Mouse (Mus musculus): ENCODE results near the gene Ffar2.
"Not testable (repeated sequence)": the region's sequence is repeated elsewhere in the genome, so short reads cannot be mapped to it uniquely, and the experiment has no call there.

Ffar2 gene

DNA sequence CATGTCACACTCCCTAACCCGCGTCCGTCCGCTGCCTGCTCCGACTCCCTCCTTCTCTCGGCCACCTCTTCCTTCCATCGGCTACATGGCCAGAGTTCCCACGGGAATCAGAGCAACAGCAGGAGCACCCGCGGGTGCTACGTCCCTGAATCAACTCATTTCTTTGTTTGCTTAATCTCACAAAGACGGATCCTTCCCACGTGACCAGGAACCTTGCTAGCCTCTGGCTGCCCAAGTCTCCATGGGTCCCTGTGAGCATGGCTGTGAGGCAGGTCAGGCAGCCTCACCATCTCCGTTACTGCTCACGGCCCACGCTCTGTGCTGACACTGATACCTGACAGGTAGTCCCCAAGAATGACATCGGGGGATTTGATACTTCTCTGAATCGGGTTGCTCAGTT is at the start of gene Ffar2:
Gene Ffar2 (minus strand): TSS at position 101 of the 400 bp plus-strand sequence.
- DNase-seq (ENCODE audit: low spot score): no peak

DNA sequence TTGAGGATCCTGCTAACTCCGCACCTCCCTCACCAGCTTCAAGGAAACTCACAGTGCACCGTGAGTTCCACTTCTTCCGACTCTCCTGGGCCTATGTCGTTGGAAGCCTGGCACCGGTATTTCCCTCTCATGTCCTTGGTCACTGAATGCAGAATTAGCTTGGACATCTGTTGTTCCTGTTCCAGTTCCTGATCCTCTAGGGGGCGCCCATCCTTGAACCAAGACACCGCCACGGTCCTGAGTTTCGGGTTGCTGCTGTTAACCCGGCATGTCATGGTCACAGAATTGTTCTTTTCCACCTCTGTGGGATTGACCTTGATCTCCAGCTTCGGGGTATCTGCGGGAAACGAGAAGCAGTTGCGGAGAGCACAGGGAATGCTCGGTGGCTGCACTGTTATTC is 49.5 kb upstream of the Ffar2 start:
- peak; percentile 42 for DNase-seq (ENCODE audit: low spot score)

DNA sequence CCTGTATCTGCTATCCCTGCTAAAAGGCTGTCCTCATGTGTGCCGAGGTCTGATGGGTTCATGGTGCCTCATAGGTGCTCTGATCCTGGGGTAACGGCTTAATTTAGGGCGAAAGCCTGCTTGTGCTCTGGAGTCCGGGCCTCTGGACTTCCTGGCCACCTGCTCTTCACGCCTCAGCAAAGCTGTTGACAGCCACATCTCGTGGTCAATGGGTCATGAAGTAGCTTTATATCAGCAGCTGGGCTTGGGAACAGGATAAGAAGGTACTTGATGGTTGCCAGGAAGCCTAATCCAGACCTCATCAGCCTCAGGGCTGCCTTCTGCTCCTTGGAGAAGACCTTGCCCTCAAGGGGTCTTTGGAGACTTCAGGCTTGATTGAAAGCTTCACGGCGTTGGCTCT is 39.8 kb upstream of the Ffar2 start:
- no peak for DNase-seq (ENCODE audit: low spot score)

DNA sequence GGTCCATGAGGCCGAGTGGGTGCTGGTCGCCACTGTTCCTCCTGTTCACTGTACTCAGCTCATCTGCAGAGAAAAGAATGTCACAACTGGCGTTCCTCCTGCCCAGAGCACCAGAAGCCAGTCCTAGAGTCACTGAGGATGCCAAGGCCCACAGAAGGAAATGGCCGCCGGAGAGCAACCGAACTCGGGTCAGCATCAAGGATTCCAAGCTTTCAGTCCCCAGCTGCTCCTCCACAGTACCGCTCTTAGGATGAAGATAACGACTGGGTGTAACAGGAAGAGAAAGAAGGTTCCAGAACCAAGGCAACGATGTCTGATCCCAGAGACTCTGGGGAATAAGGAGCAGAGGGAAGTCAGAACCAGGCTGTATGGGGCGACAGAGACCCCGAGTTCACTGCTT is 37.9 kb upstream of the Ffar2 start, which contains the start of gene Ffar1:
Gene Ffar1 (minus strand): TSS at position 101 of the 400 bp plus-strand sequence.
- DNase-seq (ENCODE audit: low spot score): no peak

DNA sequence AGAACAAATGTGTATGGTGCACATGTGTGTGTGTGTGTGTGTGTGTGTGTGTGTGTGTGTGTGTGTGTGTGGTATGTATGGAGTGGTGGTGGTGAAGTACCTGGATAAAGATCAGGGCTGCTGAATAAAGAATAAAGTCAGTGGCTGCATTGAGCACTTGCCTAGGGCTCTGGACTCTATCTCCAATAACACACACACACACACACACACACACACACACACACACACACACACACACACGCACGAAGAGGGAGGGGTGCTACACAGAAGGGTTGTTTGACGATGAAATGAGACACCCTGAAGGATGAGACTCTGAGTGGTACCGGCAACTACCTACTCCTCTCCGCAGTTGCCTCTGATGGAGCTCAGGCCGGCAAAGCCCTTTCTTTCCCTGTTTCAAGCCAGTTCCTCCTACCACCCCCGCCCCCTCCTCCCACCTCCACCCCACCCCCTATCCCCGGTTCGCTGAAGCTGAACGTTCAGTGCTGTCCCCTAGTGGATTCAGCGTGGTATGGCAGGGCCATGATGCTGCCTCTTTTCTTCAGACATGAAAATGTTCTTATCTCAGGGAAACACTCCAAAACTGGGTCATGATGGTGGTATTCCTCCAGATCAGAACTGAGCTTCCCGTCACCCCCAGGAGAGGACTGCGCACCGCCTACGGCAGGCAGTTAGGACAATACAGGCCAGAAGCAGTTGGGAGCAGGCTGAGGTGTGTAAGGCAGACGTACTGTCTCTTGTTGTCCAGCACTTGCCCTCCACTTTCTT is 36.2 kb upstream of the Ffar2 start:
- no peak for DNase-seq (ENCODE audit: low spot score)

DNA sequence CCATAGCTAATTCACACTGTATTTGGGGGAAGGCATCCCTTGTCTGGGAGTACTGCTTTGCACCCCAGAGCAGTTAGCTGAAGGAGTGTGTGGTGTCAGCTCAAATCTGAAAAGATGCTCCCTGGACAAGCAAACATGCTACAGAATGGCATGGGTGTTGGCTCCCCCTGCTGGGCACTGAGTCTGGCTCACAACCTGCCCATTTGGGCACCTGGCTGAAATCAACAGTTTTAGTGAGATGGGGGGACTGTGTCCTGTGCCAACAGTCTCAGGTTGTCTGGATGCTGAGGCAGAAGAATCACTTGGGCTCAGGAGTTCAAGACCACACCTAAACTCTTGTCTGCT is 35.7 kb upstream of the Ffar2 start:
- no peak for DNase-seq (ENCODE audit: low spot score)

DNA sequence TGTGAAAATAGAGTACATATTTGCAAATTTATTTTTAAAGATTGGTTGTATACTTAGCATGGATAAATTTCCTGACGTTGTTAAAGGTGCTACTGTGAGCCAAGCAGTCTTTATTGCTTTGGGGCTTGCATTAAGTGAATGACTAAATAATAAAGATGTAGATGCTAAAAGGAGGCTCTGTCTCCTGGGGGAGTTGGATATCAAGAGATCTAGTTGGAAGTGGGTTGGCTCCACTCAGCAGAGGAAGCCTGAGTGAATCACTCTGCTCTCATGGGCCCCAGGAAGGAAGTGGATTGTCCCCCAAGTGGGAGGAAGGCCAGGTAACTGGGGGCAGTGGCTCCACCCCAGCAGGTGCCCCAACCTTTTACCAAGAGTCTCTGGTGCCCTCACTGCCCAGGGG is 34.2 kb upstream of the Ffar2 start:
- DNase-seq (ENCODE audit: low spot score): no peak

DNA sequence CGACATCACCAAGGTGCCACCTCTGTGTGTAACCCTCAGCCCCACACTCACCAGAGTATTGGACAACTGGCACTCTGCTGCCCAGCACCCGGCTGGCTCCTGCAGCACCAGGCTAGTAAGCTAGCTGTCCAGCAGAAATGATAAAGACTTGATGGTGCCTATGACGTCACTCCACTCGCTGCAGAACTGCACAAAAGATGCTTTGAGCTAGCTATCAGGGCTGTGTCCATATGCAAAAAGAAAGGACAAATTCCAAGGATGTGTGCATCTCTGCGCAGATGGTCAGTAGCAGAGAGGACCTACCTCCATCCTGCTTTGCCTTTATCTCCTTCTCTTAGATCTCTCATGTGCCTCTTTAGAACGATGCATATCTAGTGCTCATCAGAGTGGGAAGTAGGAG is 32.5 kb upstream of the Ffar2 start, which contains the start of gene Ffar3:
Gene Ffar3 (minus strand): TSS at position 101 of the 400 bp plus-strand sequence.
- no peak for DNase-seq (ENCODE audit: low spot score)

DNA sequence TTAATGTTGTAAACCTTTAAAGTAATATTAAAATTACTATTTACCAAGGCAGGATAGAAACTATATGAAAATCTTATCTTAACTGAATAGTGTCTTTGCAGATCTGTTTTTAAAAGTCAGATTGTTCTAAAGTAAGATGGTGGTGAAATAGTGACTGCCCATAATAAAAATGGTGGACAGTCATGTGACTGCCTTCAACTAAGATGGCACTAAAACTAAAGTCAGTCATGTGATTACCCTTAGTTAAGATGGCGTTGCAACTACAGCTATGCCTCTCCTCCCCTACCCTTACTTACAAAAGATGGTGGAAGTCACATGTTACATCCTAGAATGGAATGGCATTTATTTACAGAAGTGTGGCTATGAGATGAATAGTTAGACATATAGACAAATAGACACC is 27.8 kb upstream of the Ffar2 start:
- no peak for DNase-seq (ENCODE audit: low spot score)

DNA sequence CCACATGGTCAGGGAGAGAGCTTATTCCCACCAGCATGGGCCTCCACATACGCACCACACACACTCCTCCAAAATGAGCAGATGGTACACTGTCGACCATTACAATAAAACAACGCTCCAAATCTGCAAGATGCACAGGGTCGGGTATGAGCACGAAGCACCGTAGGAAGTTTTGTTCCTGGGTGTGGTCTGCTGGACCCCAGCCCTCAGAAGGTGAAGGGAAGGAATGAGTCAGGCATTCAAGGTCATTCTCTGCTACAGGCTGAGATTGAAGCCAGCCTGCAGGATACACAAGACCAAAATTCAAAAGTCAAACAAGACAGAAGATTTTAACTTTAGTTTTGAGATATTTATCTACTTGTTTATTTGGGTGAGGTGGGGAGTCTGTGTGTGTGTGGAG is 24.4 kb upstream of the Ffar2 start:
- no peak for DNase-seq (ENCODE audit: low spot score)

DNA sequence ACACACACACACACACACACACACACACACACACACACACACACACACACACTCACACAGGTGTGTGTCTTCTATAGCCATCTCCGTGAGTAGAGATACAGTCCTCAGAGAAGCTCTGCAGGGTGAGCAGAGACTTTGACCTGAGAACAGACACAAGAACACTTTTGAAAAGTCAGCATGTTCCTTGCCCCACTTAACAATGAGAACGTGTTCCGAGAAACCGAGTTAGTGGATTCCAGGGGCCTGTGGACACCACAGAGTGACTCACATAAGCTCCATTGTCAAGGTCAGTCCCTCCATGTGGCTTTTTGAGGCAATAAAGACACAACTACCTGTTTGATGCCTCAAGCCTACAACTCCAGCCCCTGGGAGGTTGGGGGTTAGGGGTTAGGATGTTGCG is 23.8 kb upstream of the Ffar2 start:
- DNase-seq (ENCODE audit: low spot score): no peak

DNA sequence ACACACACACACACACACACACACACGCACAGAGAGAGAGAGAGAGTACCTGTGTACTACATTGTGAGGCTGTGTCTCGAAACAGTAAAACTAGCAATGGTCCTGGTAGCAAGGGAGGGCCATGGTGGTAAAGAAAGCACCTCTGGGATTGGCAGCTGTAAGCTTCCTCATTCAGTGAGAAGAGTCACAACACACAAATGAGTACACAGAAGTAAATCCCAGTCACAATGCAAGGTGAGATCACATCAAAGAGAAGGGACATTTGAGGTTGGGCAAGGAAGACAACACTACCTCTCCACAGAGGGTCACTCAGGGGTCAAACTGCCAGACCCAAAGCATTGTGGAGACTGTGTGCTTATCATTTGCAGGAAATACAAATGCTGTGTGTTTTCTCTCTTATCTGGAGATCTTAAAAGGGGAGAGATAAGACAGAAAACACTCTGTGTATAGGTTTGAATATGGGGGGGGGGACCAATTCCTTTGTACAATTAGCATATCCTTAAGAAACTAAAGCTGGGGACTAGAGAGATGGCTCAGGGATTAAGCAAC is 23.0 kb upstream of the Ffar2 start:
- no peak for DNase-seq (ENCODE audit: low spot score)

DNA sequence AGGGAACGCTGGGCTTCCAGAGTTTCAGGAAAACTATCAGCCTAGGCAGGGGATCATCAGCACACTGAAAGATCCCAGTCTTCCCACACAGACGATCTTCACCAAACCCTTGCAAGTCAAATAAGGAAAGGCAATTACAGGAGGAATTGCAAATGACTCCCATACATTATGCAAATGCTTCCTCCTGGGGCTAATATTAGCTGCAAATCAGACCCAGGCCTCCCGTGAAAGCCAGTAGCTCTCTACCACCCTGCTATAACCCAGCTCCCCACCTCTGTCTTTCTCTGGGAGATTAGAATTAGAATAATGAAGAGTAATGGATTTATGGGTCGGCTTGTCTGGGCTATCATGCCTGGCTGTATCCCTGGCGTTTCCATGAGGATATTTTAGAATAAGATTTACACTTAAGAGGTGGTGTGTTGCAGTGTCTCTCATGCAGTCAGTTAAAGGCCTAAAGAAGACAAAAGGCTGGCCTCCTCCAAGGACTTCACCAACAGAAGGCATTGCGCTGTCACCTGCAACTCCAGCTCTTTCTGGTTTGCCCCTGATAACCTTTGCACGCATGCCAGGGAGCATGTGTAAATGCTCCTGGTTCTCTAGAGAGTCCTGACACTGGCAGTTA is 21.2 kb upstream of the Ffar2 start:
- DNase-seq (ENCODE audit: low spot score): no peak

DNA sequence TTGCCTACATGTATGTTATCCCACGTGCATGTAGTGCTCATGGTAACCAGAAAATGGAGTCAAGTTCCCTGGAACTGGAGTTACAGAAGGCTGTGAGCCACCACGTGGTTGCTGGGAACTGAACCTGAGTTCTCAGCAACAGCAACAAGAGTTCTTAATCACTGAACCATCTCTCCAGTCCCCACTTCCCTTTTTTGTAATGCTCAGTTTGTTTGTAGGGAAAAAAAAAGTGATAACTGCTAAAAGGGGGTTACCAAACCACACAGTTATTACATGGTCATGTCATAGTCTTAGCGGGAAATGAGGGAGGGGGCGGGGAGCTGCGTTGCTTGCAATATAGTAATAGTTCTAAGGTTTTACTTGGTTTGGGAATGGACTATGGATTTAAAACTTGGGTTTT is 18.5 kb upstream of the Ffar2 start:
- no peak for DNase-seq (ENCODE audit: low spot score)

DNA sequence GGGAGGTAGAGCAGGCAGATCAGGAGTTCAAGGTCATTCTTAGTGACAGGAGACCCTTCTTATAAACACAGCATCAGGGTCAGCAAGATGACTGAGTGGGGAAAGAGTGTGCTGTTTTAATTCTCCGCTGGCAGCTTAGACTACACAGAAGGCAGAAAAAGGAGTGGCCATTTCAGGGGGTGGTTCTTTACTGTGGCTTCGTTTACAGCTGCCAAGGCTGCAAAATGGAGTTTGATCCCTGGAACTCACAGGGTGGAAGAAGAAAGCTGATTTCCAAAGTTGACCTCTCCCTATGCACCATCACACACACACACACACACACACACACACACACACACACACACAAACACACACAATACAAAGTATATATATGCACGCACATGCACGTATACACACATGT is 17.8 kb upstream of the Ffar2 start:
- DNase-seq (ENCODE audit: low spot score): no peak

DNA sequence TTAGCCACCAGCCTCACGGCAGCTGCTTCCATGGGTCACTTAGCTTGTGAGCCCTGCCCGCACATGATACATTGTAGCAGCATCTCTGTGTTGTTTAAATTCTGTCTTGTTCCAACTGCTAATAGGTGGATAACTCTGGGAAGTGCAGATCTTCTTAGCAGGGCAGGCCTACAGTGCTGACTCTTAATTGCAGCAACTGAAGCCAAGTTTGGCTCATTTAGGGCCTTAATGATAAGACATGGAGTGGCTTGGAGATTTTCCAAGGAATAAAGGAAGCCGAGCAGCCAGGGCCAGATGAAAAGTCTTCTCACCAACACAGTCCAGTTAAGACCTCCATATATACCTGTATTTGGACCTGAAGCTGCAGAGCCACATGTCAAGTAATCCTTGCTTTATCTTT is 16.7 kb upstream of the Ffar2 start:
- DNase-seq (ENCODE audit: low spot score): no peak

DNA sequence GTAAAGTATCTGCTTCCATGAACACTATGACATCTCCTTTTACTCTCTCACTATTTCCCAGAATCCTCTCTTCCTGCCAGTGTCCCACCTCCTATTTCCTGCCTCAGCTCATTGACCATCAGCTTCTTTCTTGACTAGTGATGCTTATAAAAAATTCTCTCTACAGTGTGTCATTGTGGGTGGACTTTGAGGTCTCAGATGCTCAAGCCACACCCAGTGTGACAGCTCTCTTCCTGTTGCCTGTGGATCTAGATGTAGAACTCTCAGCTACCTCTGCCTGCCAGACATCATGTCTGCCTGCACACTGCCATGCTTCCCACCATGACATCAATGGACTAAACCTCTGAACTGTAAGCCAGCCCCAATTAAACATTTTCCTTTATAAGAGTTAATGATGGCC is 13.7 kb upstream of the Ffar2 start:
- no peak for DNase-seq (ENCODE audit: low spot score)

DNA sequence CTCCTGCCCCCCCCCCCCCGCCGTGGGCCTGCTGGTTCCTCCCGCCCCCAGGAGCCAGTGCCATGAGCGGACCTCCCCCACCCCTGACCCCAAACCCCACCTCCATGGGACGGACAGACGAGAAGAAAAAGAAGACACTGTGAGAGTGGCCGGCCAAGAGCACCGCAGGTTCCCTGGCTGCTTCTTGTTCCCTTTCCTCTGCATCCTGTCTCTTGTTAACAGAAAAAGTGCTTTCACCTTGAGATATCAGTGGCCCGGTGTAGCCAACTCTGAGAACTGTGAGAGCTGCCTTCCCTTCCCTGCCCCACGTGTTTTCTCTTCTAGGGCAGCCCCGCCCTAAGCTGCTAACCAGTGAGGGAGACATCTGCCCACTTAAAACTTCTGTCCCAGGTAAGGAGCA is 9.1 kb upstream of the Ffar2 start:
- not testable (repeated sequence) for DNase-seq (ENCODE audit: low spot score)

DNA sequence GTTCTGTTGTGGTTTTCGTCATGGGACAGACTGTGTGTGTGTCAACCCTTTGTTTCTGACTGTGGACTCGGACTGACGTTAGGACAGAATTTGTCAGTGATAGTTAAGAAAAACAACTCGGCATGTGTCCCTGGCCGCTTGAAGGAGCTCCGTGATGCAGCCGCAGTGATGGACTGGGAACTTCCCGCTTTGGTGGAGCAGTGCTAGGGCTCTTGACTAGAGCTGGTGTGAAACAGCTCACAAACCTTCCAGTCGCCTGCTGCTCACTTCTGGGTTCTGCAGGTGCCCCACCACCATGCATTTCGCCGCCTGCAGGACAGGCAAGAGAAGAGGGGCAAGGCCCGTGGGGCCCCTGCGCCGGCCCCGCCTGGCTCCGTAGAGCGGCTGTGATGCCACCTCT is 8.7 kb upstream of the Ffar2 start:
- DNase-seq (ENCODE audit: low spot score): no peak

DNA sequence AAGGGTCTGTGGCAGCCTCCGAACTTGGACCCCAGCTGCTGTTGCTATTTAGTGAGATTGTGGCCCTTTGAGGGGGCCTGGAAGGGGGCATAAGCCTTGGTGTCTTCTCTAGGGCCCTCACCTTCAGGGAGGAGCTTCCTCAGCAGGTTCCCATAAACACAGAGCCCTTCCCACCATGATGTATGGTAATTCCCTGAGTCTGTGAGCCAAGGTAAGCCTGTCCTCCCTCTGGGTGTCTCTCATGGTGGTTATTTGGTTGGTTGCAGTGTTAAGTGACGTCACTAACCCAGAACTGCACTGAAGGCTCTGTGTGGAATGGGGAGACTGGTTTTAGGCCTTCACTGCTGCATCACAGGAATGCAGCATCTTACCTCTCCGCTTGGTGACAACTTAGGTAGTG is 5.9 kb upstream of the Ffar2 start:
- no peak for DNase-seq (ENCODE audit: low spot score)

DNA sequence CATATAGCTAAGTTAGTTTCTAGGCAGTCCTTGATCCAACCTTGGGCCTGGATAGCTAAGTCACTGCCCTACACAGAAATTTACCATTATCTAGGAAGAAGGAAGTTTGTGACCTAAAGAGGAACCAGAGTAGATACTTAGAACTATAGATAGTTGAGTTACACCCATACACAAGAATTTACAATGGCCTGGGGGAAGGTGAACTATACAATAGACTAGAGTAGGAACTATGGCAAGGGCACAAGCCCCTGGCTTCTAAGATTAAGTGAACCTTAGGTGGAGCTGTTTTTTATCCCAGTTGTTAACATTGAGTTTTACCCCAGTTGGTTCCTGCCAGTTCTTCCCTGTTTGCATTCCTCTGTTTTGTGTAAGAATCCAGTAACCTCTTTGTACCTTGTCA is 5.3 kb upstream of the Ffar2 start:
- DNase-seq (ENCODE audit: low spot score): not testable (repeated sequence)

DNA sequence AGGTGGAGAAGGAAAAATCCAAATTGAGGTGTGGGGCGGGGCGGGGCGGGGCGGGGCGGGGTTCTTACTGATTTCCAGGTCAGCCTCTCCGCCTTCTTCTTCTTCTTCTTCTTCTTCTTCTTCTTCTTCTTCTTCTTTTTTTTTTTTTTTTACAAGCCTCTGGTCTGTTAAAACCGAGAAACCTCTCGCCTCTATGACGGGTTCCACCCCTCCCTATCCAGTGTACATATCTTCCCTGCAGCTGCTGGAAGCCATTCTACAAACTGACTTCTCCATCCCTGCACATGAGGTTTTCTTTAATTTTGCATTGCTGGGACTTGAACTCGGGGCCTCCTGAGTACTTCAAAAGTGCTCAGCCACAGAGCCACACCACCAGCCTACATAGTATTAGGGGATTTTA is 3.1 kb upstream of the Ffar2 start:
- DNase-seq (ENCODE audit: low spot score): no peak

DNA sequence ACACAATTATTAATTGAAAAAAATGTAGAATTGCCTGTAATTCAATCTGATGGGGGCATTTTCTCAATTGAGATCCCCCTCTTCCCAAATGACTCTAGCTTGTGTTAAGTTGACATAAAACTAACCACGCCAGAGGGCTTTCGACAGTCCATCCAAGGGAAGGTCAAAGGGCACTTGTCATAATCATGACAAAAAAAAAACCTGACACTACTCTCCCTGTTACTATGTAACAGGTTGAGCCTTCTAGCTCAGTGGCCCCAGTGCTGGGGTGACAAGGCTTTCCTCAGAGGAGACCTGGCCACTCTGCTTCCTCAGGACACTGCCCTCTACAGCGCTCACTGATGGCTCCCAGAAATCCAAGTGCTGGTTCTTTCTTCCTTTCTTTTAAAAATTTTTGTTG is 731 bp upstream of the Ffar2 start:
- no peak for DNase-seq (ENCODE audit: low spot score)

DNA sequence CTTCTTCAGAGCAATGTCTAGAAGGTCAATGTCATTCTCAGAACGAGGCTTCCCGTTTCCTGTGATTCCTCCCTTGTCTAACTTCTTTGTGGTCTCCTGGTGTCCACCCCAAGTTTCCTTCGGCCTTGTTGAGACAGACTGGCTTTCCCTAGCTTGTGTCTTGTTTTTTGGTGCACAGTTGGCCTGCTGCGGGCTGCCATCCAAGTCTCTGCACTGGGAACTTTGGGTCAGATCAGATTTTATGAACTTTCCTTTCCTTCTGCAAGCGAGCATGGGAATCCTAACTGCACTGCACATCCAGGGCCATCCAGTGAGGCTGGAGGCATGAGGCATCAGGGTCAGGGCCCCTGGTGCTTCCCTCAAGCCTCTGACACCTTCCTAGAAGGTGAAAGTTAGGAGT is 2.0 kb downstream of the Ffar2 start:
- DNase-seq (ENCODE audit: low spot score): no peak

Data from urinary bladder, postnatal 10 days (tissue).